Mouse (Mus musculus) right cerebral cortex, postnatal 4 days (tissue): ENCODE data around the gene Ufc1.
"Not testable (repeated sequence)": the region's sequence is repeated elsewhere in the genome, so short reads cannot be mapped to it uniquely, and the experiment has no call there.

Experiments used
- DNase-seq: peaks from one replicate; pipeline ENCODE4 v3.0.0-alpha.2; 2022

The Ufc1 gene

DNA sequence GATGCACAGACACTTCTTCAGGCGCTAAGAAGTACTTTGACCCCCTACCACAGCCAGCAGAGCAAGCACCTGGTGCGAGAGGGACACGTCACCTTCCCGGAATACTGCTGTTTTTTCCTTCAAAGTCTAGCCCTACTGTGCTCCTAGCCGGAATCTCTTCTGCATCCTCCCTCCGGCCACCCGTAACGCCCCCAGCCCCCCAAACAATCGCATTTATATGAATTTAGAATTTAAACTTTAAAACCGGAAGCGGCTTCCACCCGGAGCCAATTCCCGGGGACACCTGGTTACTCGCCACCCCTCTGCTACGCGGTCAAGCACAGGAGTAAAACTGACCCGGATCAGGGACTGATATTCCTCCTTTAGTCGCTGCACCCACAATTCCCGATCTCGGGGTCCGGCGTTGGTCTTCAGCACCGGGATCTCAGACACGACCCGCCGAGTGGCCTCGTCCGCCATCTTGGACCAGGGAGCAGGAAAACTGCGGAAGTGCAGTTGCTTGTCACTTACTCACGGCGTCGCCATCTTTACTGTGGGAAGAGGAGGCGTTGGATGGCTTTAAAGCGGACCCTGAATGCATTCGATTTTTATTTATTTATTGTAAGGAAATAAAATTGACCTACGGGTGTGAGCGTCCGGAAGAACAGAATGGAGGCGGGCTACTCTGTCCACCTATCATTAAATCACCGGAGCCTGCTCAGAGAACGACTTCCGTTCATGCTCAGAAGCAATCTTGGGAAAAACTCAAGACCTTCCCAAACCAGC lies at the start of gene Ufc1:
Gene Ufc1 (minus strand): TSS at position 727 of the 765 bp plus-strand sequence.
- DNase-seq, result peak; percentile 74

DNA sequence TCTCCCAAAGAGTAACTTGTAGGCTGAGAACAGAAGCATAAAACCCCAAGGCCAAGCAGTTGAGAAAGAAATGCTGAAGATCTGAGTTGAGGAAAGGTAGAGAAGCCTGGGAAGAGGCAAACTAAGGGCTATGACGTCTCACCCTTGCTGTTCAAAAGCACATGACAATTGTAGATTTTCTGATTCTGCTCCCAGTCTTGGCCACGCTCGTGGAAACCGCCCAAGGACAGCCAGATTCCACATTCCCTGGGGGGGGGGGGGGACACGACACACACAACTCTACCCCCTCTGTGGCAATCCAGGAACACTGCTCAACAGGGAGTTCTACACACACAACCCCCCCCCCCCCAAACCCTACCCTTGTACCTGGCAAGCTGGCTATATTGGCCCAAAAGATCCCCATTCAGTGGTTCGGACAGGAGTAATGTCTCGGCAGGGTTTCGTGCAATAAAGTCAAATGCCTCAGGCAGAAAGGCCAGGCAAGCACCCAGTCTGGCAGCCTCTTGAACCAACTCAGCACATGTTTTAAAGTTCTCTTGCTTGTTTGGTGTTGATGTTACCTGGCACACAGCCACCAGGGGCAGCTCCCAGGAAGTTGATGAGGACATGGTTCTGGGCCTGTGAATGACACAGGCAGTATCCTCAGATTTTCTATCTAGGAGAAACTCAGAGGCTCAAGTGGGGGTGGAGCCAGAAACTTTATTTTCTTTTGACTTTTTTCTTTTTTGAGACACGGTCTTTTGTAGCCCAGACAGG lies 49.3 kb upstream of the Ufc1 start:
- peak; percentile 18 for DNase-seq

DNA sequence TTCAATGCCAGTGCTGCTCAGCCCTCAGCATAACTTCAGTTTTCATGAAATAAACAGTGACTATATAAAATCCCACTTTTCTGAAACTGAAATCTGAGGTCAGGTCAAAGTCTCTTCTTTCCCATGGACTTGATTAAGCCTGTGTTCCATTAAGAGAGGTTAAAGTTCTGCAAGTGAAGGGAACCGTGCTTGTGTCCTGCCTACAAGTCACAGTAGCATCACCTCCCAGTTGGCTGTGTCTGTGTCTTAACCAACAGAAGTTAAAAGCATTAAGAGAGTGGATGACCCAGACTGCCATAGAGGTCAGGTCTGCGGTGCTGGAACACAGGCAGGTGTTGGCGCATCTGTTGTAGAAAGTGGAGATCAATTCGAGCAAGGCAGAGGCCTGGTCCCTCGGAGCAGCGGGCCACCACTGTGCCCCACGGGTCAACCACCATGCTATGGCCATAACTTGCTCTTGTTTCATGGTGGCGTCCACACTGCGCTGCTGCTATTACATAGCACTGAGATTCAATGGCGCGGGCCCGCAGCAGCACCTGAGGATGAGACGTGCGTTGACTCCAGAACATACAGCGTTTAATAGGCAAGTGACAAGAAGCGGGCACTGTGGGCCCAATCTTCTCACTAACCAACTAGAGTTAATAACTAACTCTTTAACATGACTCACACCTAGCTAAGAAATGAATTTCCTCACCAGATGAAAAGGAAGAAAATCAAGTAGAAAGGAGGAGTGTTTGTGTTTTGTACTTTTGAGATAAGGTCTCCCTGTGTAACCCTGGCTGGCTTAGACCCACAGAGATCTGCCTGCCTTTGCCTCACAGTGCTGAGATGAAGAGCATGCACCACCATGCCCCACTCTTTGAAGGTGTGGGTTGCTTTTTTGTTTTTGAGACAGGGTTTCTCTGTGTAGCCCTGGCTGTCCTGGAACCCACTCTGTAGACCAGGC lies 47.7 kb upstream of the Ufc1 start:
- DNase-seq, result no peak

DNA sequence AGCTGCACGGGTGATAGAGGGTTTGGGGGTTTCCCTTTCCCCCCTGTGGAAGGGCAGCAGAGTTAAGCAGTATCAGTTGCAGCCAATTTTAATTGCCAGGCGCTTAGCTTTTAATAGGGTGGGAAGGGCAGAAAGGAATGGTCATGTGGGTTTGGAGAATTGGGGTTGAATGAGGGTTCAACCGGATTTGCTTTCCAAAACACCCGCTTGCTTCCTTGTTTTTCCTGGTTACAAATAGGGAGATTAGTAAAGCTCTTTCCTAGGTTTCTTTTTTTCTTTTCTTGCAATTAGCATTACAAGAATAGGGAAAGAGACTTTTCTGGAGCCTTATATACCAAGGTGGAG lies 35.4 kb upstream of the Ufc1 start:
- no peak for DNase-seq

DNA sequence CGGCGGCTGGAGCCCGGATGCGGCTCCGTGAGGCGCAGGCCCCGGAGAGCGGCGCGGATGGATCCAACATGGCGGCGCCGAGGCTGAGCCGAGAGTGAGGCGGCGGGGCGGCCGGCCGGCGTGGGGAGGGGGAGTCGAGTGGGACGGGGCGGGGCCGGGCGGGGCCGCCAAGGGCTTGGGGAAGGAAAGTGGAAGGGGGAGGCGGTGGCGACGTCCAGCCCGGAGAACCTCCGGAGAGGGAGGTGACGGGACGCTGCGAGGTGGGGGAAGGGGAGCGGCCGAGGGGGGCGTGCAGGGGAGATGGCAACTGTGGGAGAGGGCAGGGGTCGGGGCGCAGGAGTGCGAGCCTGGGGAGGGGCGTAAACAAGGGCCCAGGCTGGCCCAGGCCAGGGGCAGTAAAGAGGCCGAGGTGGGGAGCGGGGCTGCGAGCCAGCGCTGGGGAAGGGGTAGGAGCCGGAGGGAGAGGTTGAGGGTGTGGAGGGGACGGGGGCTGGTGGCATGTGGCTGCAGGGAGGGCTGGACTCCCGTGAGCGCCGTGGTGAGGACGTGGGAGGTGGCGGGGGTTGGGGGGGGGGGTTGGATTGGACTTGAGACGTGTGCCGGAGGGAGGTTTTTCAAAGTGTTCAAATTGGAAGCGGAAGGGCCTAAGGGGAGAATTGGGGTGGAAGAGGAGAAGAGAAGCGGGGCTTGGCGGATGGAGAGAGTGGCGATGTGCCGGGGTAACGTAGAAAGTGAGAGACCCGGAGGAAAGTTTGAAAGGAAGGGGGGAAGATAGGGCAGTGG lies 34.8 kb upstream of the Ufc1 start:
- peak; percentile 81 for DNase-seq

DNA sequence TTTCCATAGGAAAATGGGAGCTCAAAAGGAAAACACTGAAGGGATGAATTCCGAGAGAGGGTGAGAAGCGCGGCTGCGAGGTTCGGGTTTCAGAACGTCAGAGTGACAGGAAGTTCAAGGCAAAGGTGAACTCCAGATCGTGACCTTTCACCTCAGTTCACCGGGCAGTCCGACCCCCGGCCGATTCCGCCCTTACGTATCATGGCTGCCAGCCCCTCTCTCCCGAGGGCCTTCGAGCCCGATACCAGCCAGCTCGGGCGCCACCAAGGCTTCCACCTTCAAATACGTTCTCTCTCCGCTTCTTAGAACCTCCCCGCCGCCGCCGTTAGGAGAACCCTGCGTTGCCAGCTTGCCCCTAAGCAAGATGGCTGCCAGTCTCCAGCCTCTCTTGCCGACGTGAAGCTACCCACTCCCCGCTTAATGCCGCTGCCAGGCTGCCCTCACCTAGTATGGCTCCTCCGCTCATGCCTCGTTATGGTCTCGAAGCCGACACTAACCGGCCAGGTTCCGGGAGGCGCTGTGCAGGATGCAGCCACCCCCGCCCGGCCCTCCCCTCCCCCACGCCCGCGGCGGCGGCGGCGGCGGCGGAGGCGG lies 34.1 kb upstream of the Ufc1 start, which contains the start of gene Dedd:
Gene Dedd (plus strand): TSS at position 307 of the 594 bp plus-strand sequence.
- peak; percentile 88 for DNase-seq

DNA sequence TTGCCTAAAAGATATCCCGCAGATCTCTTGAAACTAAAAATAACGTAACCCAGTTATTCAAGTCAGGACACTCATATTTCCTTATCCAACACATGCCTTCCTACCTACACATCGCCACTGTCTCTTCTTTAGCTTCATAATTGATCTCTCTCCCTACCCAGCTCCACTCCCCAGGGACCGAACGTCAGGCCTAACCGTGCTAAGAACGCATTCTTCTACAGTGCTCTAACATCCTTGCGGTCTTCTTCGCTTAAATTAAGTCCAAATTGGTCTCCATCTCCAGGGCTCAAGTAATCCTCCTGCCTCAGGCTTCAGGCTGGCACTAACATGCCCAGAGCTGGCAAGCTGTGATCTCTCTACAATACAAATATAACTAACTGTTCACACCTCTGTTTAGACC lies 33.4 kb upstream of the Ufc1 start:
- no peak for DNase-seq

DNA sequence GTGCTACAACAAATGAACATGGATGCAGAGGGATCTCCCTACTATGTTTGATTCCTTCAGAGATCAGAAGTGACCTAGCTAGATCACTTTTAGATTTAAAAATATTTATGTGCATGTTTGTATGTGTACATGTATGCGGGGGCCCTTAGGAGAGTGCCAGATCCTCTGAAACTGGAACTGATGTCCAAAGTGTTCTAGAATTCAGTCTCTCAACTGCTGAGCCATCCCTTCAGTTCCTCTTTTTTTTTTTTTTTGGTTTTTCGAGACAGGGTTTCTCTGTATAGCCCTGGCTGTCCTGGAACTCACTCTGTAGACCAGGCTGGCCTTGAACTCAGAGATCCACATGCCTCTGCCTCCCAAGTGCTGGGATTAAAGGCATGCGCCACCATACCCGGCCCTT lies 31.8 kb upstream of the Ufc1 start:
- not testable (repeated sequence) for DNase-seq

DNA sequence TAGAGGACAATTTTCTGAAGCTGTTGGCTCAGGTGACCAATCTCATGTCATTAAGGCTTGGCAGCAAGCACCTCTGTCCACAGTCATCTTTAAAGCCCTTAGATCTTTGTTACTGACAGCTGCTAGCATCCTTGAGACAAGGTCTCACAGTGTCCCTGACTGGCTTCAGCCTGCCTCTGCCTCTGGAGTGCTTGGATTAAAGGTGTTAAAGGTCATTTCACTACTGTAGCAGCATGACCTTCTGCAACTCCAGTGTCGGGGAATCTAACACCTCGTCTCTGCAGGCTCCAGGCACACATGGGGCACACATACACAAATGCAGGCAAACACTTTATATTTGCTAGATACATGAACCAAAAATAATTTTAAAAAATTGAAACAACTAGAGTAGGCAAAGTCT lies 30.7 kb upstream of the Ufc1 start:
- no peak for DNase-seq

GRCm38 (mm10) chr1:171322012-171322411 lies 27.2 kb upstream of the Ufc1 start:
- no peak for DNase-seq

- no peak for DNase-seq
These were observed 26.6 kb upstream of the Ufc1 start for GRCm38 (mm10) chr1:171321415-171321814.

- no peak for DNase-seq
These were observed 25.3 kb upstream of the Ufc1 start for GRCm38 (mm10) chr1:171320151-171320550.

GRCm38 (mm10) chr1:171319748-171320147 lies 24.9 kb upstream of the Ufc1 start:
- no peak for DNase-seq

- DNase-seq, result no peak
These were observed 14.5 kb upstream of the Ufc1 start for GRCm38 (mm10) chr1:171309321-171309720.

GRCm38 (mm10) chr1:171306157-171306556 lies 11.3 kb upstream of the Ufc1 start:
- DNase-seq, result not testable (repeated sequence)

DNA sequence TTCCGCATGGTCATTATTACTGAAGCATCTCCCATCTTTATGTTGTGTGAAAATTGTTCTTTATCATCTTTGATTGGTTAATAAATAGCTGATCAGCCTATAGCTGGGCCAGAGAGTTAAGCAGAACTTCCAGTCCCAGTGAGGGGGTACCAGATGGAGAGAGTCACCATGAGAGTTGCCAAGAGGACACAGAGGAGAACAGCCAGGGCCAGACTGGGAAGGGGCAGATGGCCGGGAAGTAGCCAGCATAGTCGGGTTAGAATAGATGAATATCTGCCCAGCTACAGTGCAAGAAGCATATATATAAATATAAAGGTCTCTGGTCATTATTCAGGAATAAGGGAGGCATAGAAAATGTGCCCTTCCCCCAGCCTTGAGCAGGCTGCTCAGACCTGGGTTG lies 3.4 kb upstream of the Ufc1 start:
- DNase-seq, result no peak

- DNase-seq, result no peak
These were observed 209 bp upstream of the Ufc1 start for GRCm38 (mm10) chr1:171295063-171295402.

DNA sequence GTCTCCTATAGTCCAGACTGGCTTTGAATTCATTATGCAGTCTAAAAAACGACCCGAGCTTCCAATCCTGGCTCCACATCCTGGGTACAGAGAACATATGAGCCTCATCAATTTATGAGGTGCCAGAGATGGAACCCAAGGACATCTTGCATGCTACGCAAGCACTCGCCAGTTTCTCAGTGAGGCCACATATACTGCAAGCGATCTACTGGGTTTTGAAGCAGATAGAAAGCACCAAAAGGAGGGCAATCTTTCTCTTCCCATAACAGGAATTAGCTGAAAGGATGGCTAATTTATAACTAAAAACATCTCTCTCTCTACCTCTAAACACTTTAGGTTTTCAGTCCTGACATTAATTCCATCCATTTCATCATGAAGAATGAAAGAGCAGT lies 922 bp downstream of the Ufc1 start:
- DNase-seq, result no peak

DNA sequence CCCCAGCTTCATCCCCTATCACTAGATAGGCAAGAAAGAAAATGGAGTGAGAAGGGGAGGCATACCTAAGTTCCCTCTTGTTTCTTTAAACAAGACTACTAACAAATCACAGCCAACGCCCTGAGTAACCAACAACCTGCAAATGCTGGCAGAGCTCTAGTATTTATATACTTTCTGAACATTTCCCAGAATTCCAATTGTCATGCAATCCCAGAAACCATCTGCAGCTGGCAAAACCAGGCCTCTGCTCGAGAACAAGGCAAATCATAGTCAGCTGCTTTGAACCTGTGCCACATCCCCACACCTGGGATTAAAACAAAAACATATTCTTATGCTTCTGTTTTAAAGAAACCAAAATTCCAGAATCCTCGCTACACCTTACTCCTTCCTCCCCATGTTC lies 1.5 kb downstream of the Ufc1 start:
- DNase-seq, result no peak

DNA sequence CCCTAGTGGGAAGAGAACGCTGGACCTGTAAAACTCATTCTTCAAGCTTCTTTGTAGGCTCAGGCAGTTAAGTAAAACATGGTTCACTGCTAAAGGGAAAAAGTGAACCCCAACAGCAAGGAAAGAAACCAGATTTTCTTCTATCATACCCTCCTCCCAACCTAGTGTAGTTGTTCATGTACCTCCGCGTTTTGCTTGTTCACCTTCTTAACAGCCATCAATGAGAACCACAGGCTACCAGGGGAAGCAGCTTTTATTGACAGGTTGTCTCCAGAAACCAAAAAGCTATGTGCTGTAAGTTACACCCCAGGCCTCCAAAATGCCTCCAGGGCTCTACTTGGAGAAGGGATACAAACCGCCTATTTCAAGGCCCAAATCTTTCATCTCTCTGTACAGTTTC lies 6.5 kb downstream of the Ufc1 start:
- no peak for DNase-seq

- peak; percentile 93 for DNase-seq
These were observed 7.4 kb downstream of the Ufc1 start, which contains the start of gene Usp21 for GRCm38 (mm10) chr1:171287136-171288081. Usp21 (minus strand) TSS chr1:171287991.
